Mouse (Mus musculus) liver, embryonic 15.5 days (tissue): Measurements from ENCODE around the gene Grin2d. TPM values are rescaled to one million over a fixed set of nuclear protein-coding genes. Genes with fewer than 3 reads are reported as not detected.

Source experiments
- ATAC-seq: fragments of 200-750 bp; cut with Nextera tagmentation; 2 replicates; pipeline ENCODE4 v1.8.0; 2017; ENCODE audit warnings: moderate number of reproducible peaks, mild to moderate bottlenecking, moderate library complexity; ENCODE audit not compliant: insufficient read depth
- H3K27ac ChIP-seq: fragments of 300-500 bp; sonication (generic); replicated peaks from 2 replicates; pipeline ENCODE4 v1.5.1; 2015; ENCODE audit warnings: mild to moderate bottlenecking, inconsistent platforms
- H3K27me3 ChIP-seq: fragments of 300-500 bp; sonication (generic); 2 replicates; pipeline ENCODE4 v1.6.1; 2015; ENCODE audit warnings: mild to moderate bottlenecking, inconsistent platforms
- H3K36me3 ChIP-seq: fragments of 300-500 bp; sonication (generic); replicated peaks from 2 replicates; pipeline ENCODE4 v1.6.1; 2015; ENCODE audit warnings: moderate library complexity, mild to moderate bottlenecking, inconsistent platforms
- H3K4me1 ChIP-seq: fragments of 300-500 bp; sonication (generic); replicated peaks from 2 replicates; pipeline ENCODE4 v1.6.1; 2015; ENCODE audit warnings: inconsistent platforms
- H3K4me2 ChIP-seq: fragments of 300-500 bp; sonication (generic); 2 replicates; pipeline ENCODE4 v1.6.1; 2015; ENCODE audit warnings: moderate library complexity, mild to moderate bottlenecking, inconsistent platforms
- H3K4me3 ChIP-seq: fragments of 300-500 bp; sonication (generic); replicated peaks from 2 replicates; pipeline ENCODE4 v1.5.1; 2015; ENCODE audit warnings: mild to moderate bottlenecking, inconsistent platforms
- H3K9ac ChIP-seq: fragments of 300-500 bp; sonication (generic); 2 replicates; pipeline ENCODE4 v1.6.1; 2015; ENCODE audit warnings: moderate library complexity, mild to moderate bottlenecking, inconsistent platforms
- H3K9me3 ChIP-seq: fragments of 300-500 bp; sonication (generic); replicated peaks from 2 replicates; pipeline ENCODE4 v1.6.1; 2016; ENCODE audit warnings: inconsistent platforms
- WGBS: fragments of 180-500 bp; shearing (Covaris S2); methylation state at CpG from one replicate; pipeline ENCODE4 v1.1.7; 2015; ENCODE audit warnings: mixed read lengths; ENCODE audit not compliant: insufficient replicate concordance; 5-methylcytosine and 5-hydroxymethylcytosine counted together
- polyA plus RNA-seq: library from polyadenylated mRNA; unstranded; fragments of >200 nt; fragmentation: Nextera tagmentation; extraction: Ambion mirVana; gene quantifications from 2 replicates; pipeline ENCODE4 v1.2.1, GENCODE M21; 2015

Grin2d gene
- polyA plus RNA-seq, 1 experiment from 2014 or later = 0.05 TPM

GRCm38 (mm10) chr7:45869787-45870186, 8.4 kb downstream of the Grin2d start:
- Histone ChIP-seq H3K27ac (no peak overlapping the region), H3K4me2 (no peak overlapping the region), H3K27me3 (peaks cover 77% of the 10 kb centered on the region), H3K36me3 (peaks cover 8% of the 10 kb centered on the region), H3K9ac (no peak overlapping the region), H3K9me3 (no peaks in the 10 kb centered on the region), H3K4me3 (no peak overlapping the region), H3K4me1 (peaks cover 39% of the 10 kb centered on the region)
- ATAC-seq = no peak
- WGBS = 9% methylated on average over 14 of the region's 14 CpGs

GRCm38 (mm10) chr7:45869107-45869670, 9.0 kb downstream of the Grin2d start:
- Histone ChIP-seq H3K36me3 (peaks cover 2% of the 10 kb centered on the region; the same call in 1 of the 2 replicates), H3K9ac (no peak overlapping the region), H3K9me3 (no peaks in the 10 kb centered on the region), H3K4me2 (no peak overlapping the region), H3K27me3 (peaks cover 77% of the 10 kb centered on the region), H3K4me3 (no peak overlapping the region), H3K4me1 (peaks cover 33% of the 10 kb centered on the region), H3K27ac (no peak overlapping the region)
- WGBS = 25% methylated on average over 8 of the region's 8 CpGs
- no peak for ATAC-seq

- Histone ChIP-seq H3K4me2 (no peak overlapping the region), H3K9ac (no peak overlapping the region), H3K9me3 (no peaks in the 10 kb centered on the region), H3K36me3 (no peaks in the 10 kb centered on the region), H3K4me3 (no peak overlapping the region), H3K27ac (no peak overlapping the region), H3K4me1 (peaks cover 21% of the 10 kb centered on the region), H3K27me3 (peaks cover 77% of the 10 kb centered on the region)
- WGBS = 38% methylated on average over 2 of the region's 2 CpGs
- no peak for ATAC-seq
Observed at GRCm38 (mm10) chr7:45867871-45868270, 10.3 kb downstream of the Grin2d start.

GRCm38 (mm10) chr7:45865925-45866910, 12.0 kb downstream of the Grin2d start:
- H3K9me3 ChIP-seq = no peaks in the 10 kb centered on the region

GRCm38 (mm10) chr7:45864435-45864834, 13.7 kb downstream of the Grin2d start:
- Histone ChIP-seq H3K4me3 (no peak overlapping the region), H3K4me2 (no peak overlapping the region), H3K27me3 (peaks cover 65% of the 10 kb centered on the region), H3K36me3 (no peaks in the 10 kb centered on the region), H3K9ac (no peak overlapping the region), H3K27ac (no peak overlapping the region), H3K4me1 (peaks cover 13% of the 10 kb centered on the region), H3K9me3 (no peaks in the 10 kb centered on the region)
- WGBS = 55% methylated on average over 3 of the region's 3 CpGs
- no peak for ATAC-seq

More at GRCm38 (mm10) chr7:45865925-45866910, 12.0 kb downstream of the Grin2d start:
- H3K27me3 ChIP-seq = peaks cover 68% of the 10 kb centered on the region
- H3K4me1 ChIP-seq = peaks cover 19% of the 10 kb centered on the region
- peak overlapping the region; percentile 95 for H3K4me2 ChIP-seq
- 2% methylated on average over 117 of the region's 117 CpGs for WGBS
- no peaks in the 10 kb centered on the region for H3K36me3 ChIP-seq
- H3K9ac ChIP-seq = peak overlapping the region; percentile 61
- H3K27ac ChIP-seq = no peak overlapping the region
- H3K4me3 ChIP-seq = peak overlapping the region; percentile 65
- ATAC-seq = peak; percentile 80

- 69% methylated on average over 7 of the region's 7 CpGs for WGBS
- H3K9ac ChIP-seq = no peak overlapping the region
- no peaks in the 10 kb centered on the region for H3K36me3 ChIP-seq
- peaks cover 65% of the 10 kb centered on the region for H3K27me3 ChIP-seq
- no peak overlapping the region for H3K27ac ChIP-seq
- peaks cover 13% of the 10 kb centered on the region for H3K4me1 ChIP-seq
- H3K4me3 ChIP-seq = no peak overlapping the region
- no peak for ATAC-seq
- H3K9me3 ChIP-seq = no peaks in the 10 kb centered on the region
- no peak overlapping the region for H3K4me2 ChIP-seq
Observed at GRCm38 (mm10) chr7:45862804-45863203, 15.4 kb downstream of the Grin2d start.

GRCm38 (mm10) chr7:45859008-45859407, 19.2 kb downstream of the Grin2d start:
- H3K4me2 ChIP-seq = no peak overlapping the region
- H3K36me3 ChIP-seq = no peaks in the 10 kb centered on the region
- peaks cover 73% of the 10 kb centered on the region for H3K27me3 ChIP-seq
- H3K9ac ChIP-seq = no peak overlapping the region
- no peaks in the 10 kb centered on the region for H3K9me3 ChIP-seq
- peaks cover 7% of the 10 kb centered on the region; the same call in 1 of the 2 replicates for H3K4me1 ChIP-seq
- no peak overlapping the region for H3K4me3 ChIP-seq
- ATAC-seq = no peak
- WGBS = 41% methylated on average over 4 of the region's 4 CpGs
- H3K27ac ChIP-seq = no peak overlapping the region

GRCm38 (mm10) chr7:45856950-45857901, 21.0 kb downstream of the Grin2d start:
- H3K36me3 ChIP-seq = no peaks in the 10 kb centered on the region
- peak overlapping the region; percentile 41 for H3K4me2 ChIP-seq
- no peak for ATAC-seq
- WGBS = 3% methylated on average over 30 of the region's 30 CpGs
- peaks cover 7% of the 10 kb centered on the region; the same call in 1 of the 2 replicates for H3K4me1 ChIP-seq
- H3K9ac ChIP-seq = no peak overlapping the region
- no peak overlapping the region for H3K27ac ChIP-seq
- H3K4me3 ChIP-seq = peak overlapping the region; percentile 14; the same call in 1 of the 2 replicates
- peaks cover 72% of the 10 kb centered on the region for H3K27me3 ChIP-seq
- no peaks in the 10 kb centered on the region for H3K9me3 ChIP-seq

GRCm38 (mm10) chr7:45853089-45853488, 25.1 kb downstream of the Grin2d start:
- ATAC-seq = no peak
- Histone ChIP-seq H3K9me3 (no peaks in the 10 kb centered on the region), H3K36me3 (no peaks in the 10 kb centered on the region), H3K9ac (no peak overlapping the region), H3K27ac (no peak overlapping the region), H3K4me2 (no peak overlapping the region), H3K27me3 (peaks cover 54% of the 10 kb centered on the region), H3K4me1 (peaks cover 7% of the 10 kb centered on the region; the same call in 1 of the 2 replicates), H3K4me3 (no peak overlapping the region)
- 73% methylated on average over 12 of the region's 12 CpGs for WGBS

- no peak overlapping the region for H3K4me3 ChIP-seq
- peaks cover 35% of the 10 kb centered on the region for H3K27me3 ChIP-seq
- H3K4me2 ChIP-seq = no peak overlapping the region
- H3K27ac ChIP-seq = no peak overlapping the region
- H3K4me1 ChIP-seq = no peaks in the 10 kb centered on the region
- H3K9me3 ChIP-seq = no peaks in the 10 kb centered on the region
- WGBS = 35% methylated on average over 3 of the region's 3 CpGs
- no peak for ATAC-seq
- H3K9ac ChIP-seq = no peak overlapping the region
- no peaks in the 10 kb centered on the region for H3K36me3 ChIP-seq
Observed at GRCm38 (mm10) chr7:45850661-45851060, 27.5 kb downstream of the Grin2d start.
